ENCODE assay signal across 19 mouse cellular contexts in genomic region chr15:103112309-103112708, GRCm38 (mm10). TPM values are rescaled to one million over a fixed set of nuclear protein-coding genes. Genes with fewer than 3 reads are reported as not detected.
DNase-seq lines count a peak whose midpoint lies in the region; ATAC-seq and TF ChIP-seq lines count a peak whose summit lies in the region.
"Had no signal": no experiment of that assay in that cellular context is flagged by ENCODE, and none has a peak within 500 bp of the region (broad histone marks: within the 10 kb centered on the region; RNA-seq: fewer than 3 reads in every experiment).

No protein-coding gene starts in this region.

- H3K27ac ChIP-seq in embryonic facial prominence, embryonic 14.5 days (replicated peaks; ENCODE audit: low read depth, low read length): no peak overlapping the region
- no peak overlapping the region for H3K27ac ChIP-seq in embryonic facial prominence, embryonic 10.5 days (replicated peaks)
- H3K27ac ChIP-seq in limb, embryonic 14.5 days (replicated peaks; ENCODE audit: low read depth, low read length): no peak overlapping the region
- no peak overlapping the region for H3K27ac ChIP-seq in limb, embryonic 10.5 days
- peak overlapping the region; percentile 16; the same call in 1 of the 2 replicates for H3K27ac ChIP-seq in stomach, embryonic 15.5 days
- H3K27ac ChIP-seq: forebrain, embryonic 15.5 days; heart, embryonic 10.5 days; hindbrain, embryonic 13.5 days; hindbrain, postnatal 0 days had no signal

- H3K9me3 ChIP-seq in embryonic facial prominence, embryonic 14.5 days (ENCODE audit: control insufficient read depth, low read length): no peaks in the 10 kb centered on the region
- no peaks in the 10 kb centered on the region for H3K9me3 ChIP-seq in embryonic facial prominence, embryonic 10.5 days
- H3K9me3 ChIP-seq in limb, embryonic 14.5 days (ENCODE audit: control insufficient read depth, low read length): no peaks in the 10 kb centered on the region
- H3K9me3 ChIP-seq in limb, embryonic 10.5 days (replicated peaks): no peaks in the 10 kb centered on the region
- H3K9me3 ChIP-seq in stomach, embryonic 15.5 days: no peaks in the 10 kb centered on the region
- H3K9me3 ChIP-seq: forebrain, embryonic 15.5 days; heart, embryonic 10.5 days; hindbrain, embryonic 13.5 days had no signal

- peaks cover 27% of the 10 kb centered on the region for H3K4me1 ChIP-seq in embryonic facial prominence, embryonic 14.5 days (ENCODE audit: control insufficient read depth, insufficient read depth, low read length)
- H3K4me1 ChIP-seq in embryonic facial prominence, embryonic 10.5 days: peaks cover 16% of the 10 kb centered on the region
- H3K4me1 ChIP-seq in limb, embryonic 14.5 days (ENCODE audit: control insufficient read depth, insufficient read depth, low read length): peaks cover 30% of the 10 kb centered on the region
- H3K4me1 ChIP-seq in limb, embryonic 10.5 days: peaks cover 52% of the 10 kb centered on the region
- H3K4me1 ChIP-seq in stomach, embryonic 15.5 days: peaks cover 21% of the 10 kb centered on the region

- H3K4me3 ChIP-seq in embryonic facial prominence, embryonic 14.5 days (ENCODE audit: low read depth, low read length): no peak overlapping the region
- no peak overlapping the region for H3K4me3 ChIP-seq in embryonic facial prominence, embryonic 10.5 days
- H3K4me3 ChIP-seq in limb, embryonic 14.5 days (replicated peaks; ENCODE audit: low read length): no peak overlapping the region
- no peak overlapping the region for H3K4me3 ChIP-seq in limb, embryonic 10.5 days
- no peak overlapping the region for H3K4me3 ChIP-seq in stomach, embryonic 15.5 days (replicated peaks)
- H3K4me3 ChIP-seq: forebrain, embryonic 15.5 days; heart, embryonic 10.5 days; hindbrain, embryonic 13.5 days had no signal

- no peak for TF ChIP-seq POLR2A in limb, embryonic 14.5 days (IDR thresholded peaks at IDR 0.05; ENCODE audit: borderline replicate concordance, extremely low read depth, insufficient read depth, insufficient read length)

- ATAC-seq in embryonic facial prominence, embryonic 14.5 days (ENCODE audit: low read depth): no peak
- ATAC-seq in limb, embryonic 14.5 days (ENCODE audit: low FRiP score, low read depth): no peak
- no peak for ATAC-seq in stomach, embryonic 15.5 days (ENCODE audit: insufficient read depth, low FRiP score, low read depth)
- ATAC-seq: forebrain, embryonic 15.5 days; hindbrain, postnatal 0 days had no signal

- H3K9ac ChIP-seq in embryonic facial prominence, embryonic 14.5 days (ENCODE audit: low read depth, low read length): no peak overlapping the region
- no peak overlapping the region for H3K9ac ChIP-seq in limb, embryonic 14.5 days (ENCODE audit: low read depth, low read length, severe bottlenecking)
- no peak overlapping the region for H3K9ac ChIP-seq in stomach, embryonic 15.5 days
- H3K9ac ChIP-seq: forebrain, embryonic 15.5 days; hindbrain, embryonic 13.5 days had no signal

- DNase-seq in embryonic facial prominence, embryonic 14.5 days (ENCODE audit: low spot score): peak; percentile 69
- DNase-seq in embryonic facial prominence, embryonic 10.5 days (ENCODE audit: low spot score): no peak
- peak; percentile 54 for DNase-seq in gastrocnemius, postnatal 25 days
- no peak for DNase-seq in gastrocnemius, postnatal 10 days
- DNase-seq in limb, embryonic 14.5 days (ENCODE audit: low spot score): peak; percentile 54
- no peak for DNase-seq in limb, embryonic 10.5 days (ENCODE audit: low spot score)
- DNase-seq in B cell, adult 2 months: no peak
- DNase-seq: adrenal gland, adult 2 months; adrenal gland, postnatal 25 days; cerebellum, adult 18-20 months; cerebellum, adult 9-11 months; cerebellum, postnatal 36 days; heart, adult 11 months; heart, postnatal 10 days had no signal

- no peak overlapping the region for H3K4me2 ChIP-seq in embryonic facial prominence, embryonic 14.5 days (ENCODE audit: low read depth, low read length)
- no peak overlapping the region for H3K4me2 ChIP-seq in limb, embryonic 14.5 days (replicated peaks; ENCODE audit: low read depth, low read length, severe bottlenecking)
- no peak overlapping the region for H3K4me2 ChIP-seq in stomach, embryonic 15.5 days
- H3K4me2 ChIP-seq: forebrain, embryonic 15.5 days; hindbrain, embryonic 13.5 days had no signal

- H3K36me3 ChIP-seq in embryonic facial prominence, embryonic 14.5 days (ENCODE audit: control insufficient read depth, insufficient read depth, low read length): no peaks in the 10 kb centered on the region
- H3K36me3 ChIP-seq in embryonic facial prominence, embryonic 10.5 days (replicated peaks): no peaks in the 10 kb centered on the region
- no peaks in the 10 kb centered on the region for H3K36me3 ChIP-seq in limb, embryonic 14.5 days (ENCODE audit: control insufficient read depth, insufficient read depth, low read length)
- no peaks in the 10 kb centered on the region for H3K36me3 ChIP-seq in limb, embryonic 10.5 days
- no peaks in the 10 kb centered on the region for H3K36me3 ChIP-seq in stomach, embryonic 15.5 days
- H3K36me3 ChIP-seq: forebrain, embryonic 15.5 days; heart, embryonic 10.5 days; hindbrain, embryonic 13.5 days had no signal

- peaks cover 19% of the 10 kb centered on the region for H3K27me3 ChIP-seq in embryonic facial prominence, embryonic 14.5 days (replicated peaks; ENCODE audit: control insufficient read depth, insufficient read depth, low read length)
- peaks cover 99% of the 10 kb centered on the region for H3K27me3 ChIP-seq in embryonic facial prominence, embryonic 10.5 days (replicated peaks; ENCODE audit: low read depth, poor library complexity, severe bottlenecking)
- no peaks in the 10 kb centered on the region for H3K27me3 ChIP-seq in limb, embryonic 14.5 days (ENCODE audit: control insufficient read depth, insufficient read depth, low read length)
- H3K27me3 ChIP-seq in limb, embryonic 10.5 days (ENCODE audit: low read depth, poor library complexity, severe bottlenecking): peaks cover 88% of the 10 kb centered on the region
- H3K27me3 ChIP-seq in stomach, embryonic 15.5 days (replicated peaks): no peaks in the 10 kb centered on the region; the same call in 1 of the 2 replicates

- 44% methylated on average over 2 of the region's 2 CpGs for WGBS in embryonic facial prominence, embryonic 14.5 days
- WGBS in embryonic facial prominence, embryonic 10.5 days: 59% methylated on average over 2 of the region's 2 CpGs
- WGBS in limb, embryonic 14.5 days: 41% methylated on average over 2 of the region's 2 CpGs
- WGBS in limb, embryonic 10.5 days: 50% methylated on average over 2 of the region's 2 CpGs
- WGBS in stomach, embryonic 15.5 days: 44% methylated on average over 2 of the region's 2 CpGs

RNA-seq across cellular contexts. Expression of gene Smug1, which starts 54.6 kb away (rescaled TPM):
- polyA plus RNA-seq in embryonic facial prominence, embryonic 14.5 days (2014; fragmentation: Nextera tagmentation; extraction: Ambion mirVana): 14.9 and 18.4 TPM in 2 replicates
- polyA plus RNA-seq in embryonic facial prominence, embryonic 10.5 days (2016; fragmentation: Nextera tagmentation; extraction: Ambion mirVana): 15.7 and 19.6 TPM in 2 replicates
- total RNA-seq in gastrocnemius, postnatal 25 days (2021): 10 to 100 TPM in 1 of 2 experiments, 1 to 10 TPM in 1; 9.4 to 11.7 TPM
- 10 to 100 TPM; 10.5 to 12.2 TPM for total RNA-seq in gastrocnemius, postnatal 10 days (2021)
- 18.6 and 22.4 TPM in 2 replicates for polyA plus RNA-seq in limb, embryonic 14.5 days (2012; rRNA removed)
- polyA plus RNA-seq in limb, embryonic 14.5 days (2014; fragmentation: Nextera tagmentation; extraction: Ambion mirVana): 18.2 and 18.9 TPM in 2 replicates
- polyA plus RNA-seq in limb, embryonic 10.5 days (2016; fragmentation: Nextera tagmentation; extraction: Ambion mirVana): 16.2 and 16.8 TPM in 2 replicates
- 18.3 and 21.6 TPM in 2 replicates for polyA plus RNA-seq in stomach, embryonic 15.5 days (2015; fragmentation: Nextera tagmentation; extraction: Ambion mirVana)

Comparison
In these comparisons a context has a peak if more than half of its experiments do, and no peak if none do; other contexts are left out.
1. DNase-seq: peak in embryonic facial prominence, embryonic 14.5 days (single experiment), gastrocnemius, postnatal 25 days (single experiment) and limb, embryonic 14.5 days (single experiment); none in embryonic facial prominence, embryonic 10.5 days (single experiment), gastrocnemius, postnatal 10 days (single experiment), limb, embryonic 10.5 days (single experiment) and B cell, adult 2 months (0 of 2).